Mouse (Mus musculus) thymus, adult 2 months (tissue): Measurements from ENCODE around the gene Tial1. TPM values are rescaled to one million over a fixed set of nuclear protein-coding genes. Genes with fewer than 3 reads are reported as not detected.
A peak's percentile ranks its signal among the peaks of the same experiment; 100 is the strongest.

ENCODE experiments used
- DNase-seq: peaks from one replicate; pipeline ENCODE4 v3.0.0; 2021
- H3K27ac ChIP-seq: fragments of 200-500 bp; 2 replicates; pipeline ENCODE4 v1.5.1; 2012; ENCODE audit warnings: low read length, control low read depth; ENCODE audit not compliant: control insufficient read depth, insufficient read depth
- H3K27me3 ChIP-seq: fragments of 200-500 bp; 2 replicates; pipeline ENCODE4 v1.6.1; 2012; ENCODE audit warnings: mild to moderate bottlenecking, low read length, moderate library complexity, mixed read lengths; ENCODE audit not compliant: control insufficient read depth, insufficient read depth
- H3K36me3 ChIP-seq: fragments of 200-500 bp; 2 replicates; pipeline ENCODE4 v1.6.1; 2012; ENCODE audit warnings: mild to moderate bottlenecking, low read length, moderate library complexity; ENCODE audit not compliant: control insufficient read depth, insufficient read depth
- H3K4me1 ChIP-seq: fragments of 200-500 bp; replicated peaks from 2 replicates; pipeline ENCODE4 v1.6.1; 2012; ENCODE audit warnings: low read length; ENCODE audit not compliant: control insufficient read depth, insufficient read depth
- H3K4me3 ChIP-seq: fragments of 200-500 bp; 2 replicates; pipeline ENCODE4 v1.5.1; 2012; ENCODE audit warnings: mild to moderate bottlenecking, low read length, control low read depth, moderate library complexity; ENCODE audit not compliant: control insufficient read depth, insufficient read depth
- CTCF ChIP-seq: fragments of 200-500 bp; IDR thresholded peaks from 2 replicates; pipeline ENCODE4 v1.5.1; 2012; ENCODE audit warnings: mild to moderate bottlenecking, control low read depth, low read length, moderate library complexity, borderline replicate concordance; ENCODE audit not compliant: control insufficient read depth, poor library complexity, insufficient read depth; ENCODE audit errors: extremely low read depth
- POLR2A ChIP-seq: fragments of 200-500 bp; IDR thresholded peaks from 2 replicates; pipeline ENCODE4 v1.6.1; 2012; ENCODE audit warnings: mild to moderate bottlenecking, low read length, control low read depth, moderate library complexity; ENCODE audit not compliant: control insufficient read depth, poor library complexity, insufficient read depth; ENCODE audit errors: extremely low read depth
- WGBS: fragments of 180-500 bp; shearing (Covaris S2); methylation state at CpG from one replicate; pipeline ENCODE4 v1.1.7; 2018; 5-methylcytosine and 5-hydroxymethylcytosine counted together
- polyA plus RNA-seq: library from polyadenylated mRNA; depleted of rRNA; stranded (reverse); fragments of >200 nt; gene quantifications from 2 replicates; pipeline ENCODE4 v1.2.3, GENCODE M21; 2012

The Tial1 gene
- polyA plus RNA-seq, 1 experiment = 54.6 TPM

- no peak within 1 kb of the TSS for H3K27ac ChIP-seq
- no peaks in the 10 kb centered on the region for H3K27me3 ChIP-seq
- DNase-seq = peak; percentile 71
- H3K4me3 ChIP-seq = peak within 1 kb of the TSS; percentile 75
- WGBS = under 1% methylated on average over 95 of the region's 102 CpGs
- H3K36me3 ChIP-seq = no peaks in the 10 kb centered on the region
- peaks cover 36% of the 10 kb centered on the region for H3K4me1 ChIP-seq
- no peak for TF ChIP-seq CTCF
- TF ChIP-seq POLR2A = peak; percentile 39
These were observed 43.4 kb downstream of the Tial1 start, which contains the start of gene Rgs10 for GRCm38 (mm10) chr7:128417930-128418779. Gene Rgs10, minus strand, starts transcription at chr7:128418758.

GRCm38 (mm10) chr7:128417226-128417929, 44.1 kb downstream of the Tial1 start:
- H3K4me3 ChIP-seq = peak overlapping the region; percentile 75
- TF ChIP-seq CTCF = no peak
- no peak for TF ChIP-seq POLR2A
- no peak overlapping the region for H3K27ac ChIP-seq
- 1% methylated on average over 32 of the region's 32 CpGs for WGBS
- peaks cover 39% of the 10 kb centered on the region for H3K4me1 ChIP-seq
- no peaks in the 10 kb centered on the region for H3K27me3 ChIP-seq
- peak; percentile 32 for DNase-seq
- H3K36me3 ChIP-seq = no peaks in the 10 kb centered on the region

GRCm38 (mm10) chr7:128416664-128417063, 44.9 kb downstream of the Tial1 start:
- 85% methylated on average over 6 of the region's 6 CpGs for WGBS
- TF ChIP-seq POLR2A (no peak), CTCF (no peak)
- Histone ChIP-seq H3K27ac (no peak overlapping the region), H3K36me3 (no peaks in the 10 kb centered on the region), H3K4me1 (peaks cover 45% of the 10 kb centered on the region), H3K27me3 (no peaks in the 10 kb centered on the region), H3K4me3 (peak overlapping the region; percentile 16; the same call in 1 of the 2 replicates)
- no peak for DNase-seq

- no peaks in the 10 kb centered on the region for H3K27me3 ChIP-seq
- H3K4me1 ChIP-seq = peaks cover 57% of the 10 kb centered on the region
- H3K4me3 ChIP-seq = no peak overlapping the region
- WGBS = 71% methylated on average over 8 of the region's 8 CpGs
- H3K27ac ChIP-seq = no peak overlapping the region
- DNase-seq = no peak
- H3K36me3 ChIP-seq = peaks cover 6% of the 10 kb centered on the region; the same call in 1 of the 2 replicates
- no peak for TF ChIP-seq CTCF
- TF ChIP-seq POLR2A = no peak
These were observed 47.1 kb downstream of the Tial1 start for GRCm38 (mm10) chr7:128414433-128414832.

GRCm38 (mm10) chr7:128412071-128412833, 49.3 kb downstream of the Tial1 start:
- TF ChIP-seq CTCF (no peak), POLR2A (no peak)
- Histone ChIP-seq H3K4me3 (no peak overlapping the region), H3K36me3 (peaks cover 8% of the 10 kb centered on the region; the same call in 1 of the 2 replicates), H3K27ac (peak overlapping the region; percentile 33), H3K27me3 (no peaks in the 10 kb centered on the region), H3K4me1 (peaks cover 46% of the 10 kb centered on the region)
- no peak for DNase-seq
- 72% methylated on average over 10 of the region's 10 CpGs for WGBS
